Mouse (Mus musculus): ENCODE results near the gene Hcrtr2. TPM values are rescaled to one million over a fixed set of nuclear protein-coding genes. Genes with fewer than 3 reads are reported as not detected.

Hcrtr2 gene
- total RNA-seq, 1 experiment = 0.31 TPM

GRCm38 (mm10) chr9:76331081-76331480 is 7.4 kb upstream of the Hcrtr2 start:
- Histone ChIP-seq H3K4me1 (ENCODE audit: control insufficient read depth in 2 of 2, insufficient read depth in 2 of 2, low read length in 2 of 2, poor library complexity in 1 of 2) (no peaks in the 10 kb centered on the region), H3K9ac (ENCODE audit: insufficient read depth, low read depth, low read length, poor library complexity, severe bottlenecking) (no peak overlapping the region), H3K9me3 (ENCODE audit: control insufficient read depth, insufficient read depth, low read depth, low read length) (no peaks in the 10 kb centered on the region), H3K27ac (ENCODE audit: insufficient read depth, low read depth, low read length, poor library complexity, severe bottlenecking) (no peak overlapping the region), H3K4me3 (ENCODE audit: insufficient read depth in 1 of 2, low read depth in 1 of 2, low read length in 2 of 2, poor library complexity in 1 of 2, severe bottlenecking in 1 of 2) (no peak overlapping the region), H3K36me3 (ENCODE audit: control insufficient read depth, insufficient read depth, low read length, poor library complexity, severe bottlenecking) (no peaks in the 10 kb centered on the region)
- no peak for DNase-seq (ENCODE audit: low read depth, low spot score)
- TF ChIP-seq MAFK (IDR thresholded peaks at IDR 0.05; ENCODE audit: insufficient read depth, low read depth, low read length) = no peak
- no peak for TF ChIP-seq ZNF384 (IDR thresholded peaks at IDR 0.05; ENCODE audit: low read depth, low read length)
- TF ChIP-seq CHD2 (IDR thresholded peaks at IDR 0.05; ENCODE audit: low read depth, low read length) = no peak
- no peak for TF ChIP-seq ZC3H11A (IDR thresholded peaks at IDR 0.05; ENCODE audit: borderline replicate concordance, low read depth, low read length)
- TF ChIP-seq HCFC1 (IDR thresholded peaks at IDR 0.05; ENCODE audit: borderline replicate concordance, insufficient read depth, low read length) = no peak
- in situ Hi-C loops (cut with MboI; ENCODE audit: low sequenced_read_pairs in 2 of 2, unreplicated experiment in 2 of 2) = no loop called here

- Histone ChIP-seq H3K4me1 (ENCODE audit: control insufficient read depth in 2 of 2, insufficient read depth in 2 of 2, low read length in 2 of 2, poor library complexity in 1 of 2) (no peaks in the 10 kb centered on the region), H3K36me3 (ENCODE audit: control insufficient read depth, insufficient read depth, low read length, poor library complexity, severe bottlenecking) (no peaks in the 10 kb centered on the region), H3K9ac (ENCODE audit: insufficient read depth, low read depth, low read length, poor library complexity, severe bottlenecking) (peak overlapping the region; percentile 59; the same call in 1 of the 2 replicates), H3K9me3 (ENCODE audit: control insufficient read depth, insufficient read depth, low read depth, low read length) (no peaks in the 10 kb centered on the region), H3K27ac (ENCODE audit: insufficient read depth, low read depth, low read length, poor library complexity, severe bottlenecking) (no peak overlapping the region), H3K4me3 (ENCODE audit: insufficient read depth in 1 of 2, low read depth in 1 of 2, low read length in 2 of 2, poor library complexity in 1 of 2, severe bottlenecking in 1 of 2) (peak overlapping the region; percentile 30 to 53)
- DNase-seq (ENCODE audit: low read depth, low spot score) = no peak
- no peak for TF ChIP-seq ZNF384 (IDR thresholded peaks at IDR 0.05; ENCODE audit: low read depth, low read length)
- in situ Hi-C loops (cut with MboI; ENCODE audit: low sequenced_read_pairs in 2 of 2, unreplicated experiment in 2 of 2) = no loop called here
These were observed 412 bp downstream of the Hcrtr2 start for GRCm38 (mm10) chr9:76323186-76323701.

GRCm38 (mm10) chr9:76322122-76323052 is 1.3 kb downstream of the Hcrtr2 start:
- Histone ChIP-seq H3K9ac (ENCODE audit: insufficient read depth, low read depth, low read length, poor library complexity, severe bottlenecking) (no peak overlapping the region), H3K9me3 (ENCODE audit: control insufficient read depth, insufficient read depth, low read depth, low read length) (no peaks in the 10 kb centered on the region), H3K27ac (ENCODE audit: insufficient read depth, low read depth, low read length, poor library complexity, severe bottlenecking) (no peak overlapping the region), H3K36me3 (ENCODE audit: control insufficient read depth, insufficient read depth, low read length, poor library complexity, severe bottlenecking) (no peaks in the 10 kb centered on the region), H3K4me1 (ENCODE audit: control insufficient read depth in 2 of 2, insufficient read depth in 2 of 2, low read length in 2 of 2, poor library complexity in 1 of 2) (no peaks in the 10 kb centered on the region), H3K4me3 (ENCODE audit: insufficient read depth in 1 of 2, low read depth in 1 of 2, low read length in 2 of 2, poor library complexity in 1 of 2, severe bottlenecking in 1 of 2) (peak overlapping the region; percentile 7 to 30; a peak in 3 of 4 replicates)
- in situ Hi-C loops (cut with MboI; ENCODE audit: low sequenced_read_pairs in 2 of 2, unreplicated experiment in 2 of 2) = no loop called here
- TF ChIP-seq ZC3H11A (IDR thresholded peaks at IDR 0.05; ENCODE audit: borderline replicate concordance, low read depth, low read length) (no peak), MAFK (IDR thresholded peaks at IDR 0.05; ENCODE audit: insufficient read depth, low read depth, low read length) (no peak), ZNF384 (IDR thresholded peaks at IDR 0.05; ENCODE audit: low read depth, low read length) (no peak), HCFC1 (IDR thresholded peaks at IDR 0.05; ENCODE audit: borderline replicate concordance, insufficient read depth, low read length) (no peak), CHD2 (IDR thresholded peaks at IDR 0.05; ENCODE audit: low read depth, low read length) (no peak)
- no peak for DNase-seq (ENCODE audit: low read depth, low spot score)

- no peaks in the 10 kb centered on the region for H3K36me3 ChIP-seq (ENCODE audit: control insufficient read depth, insufficient read depth, low read length, poor library complexity, severe bottlenecking)
- no peak overlapping the region for H3K27ac ChIP-seq (ENCODE audit: insufficient read depth, low read depth, low read length, poor library complexity, severe bottlenecking)
- no peak for DNase-seq (ENCODE audit: low read depth, low spot score)
- no peak overlapping the region for H3K4me3 ChIP-seq (ENCODE audit: insufficient read depth in 1 of 2, low read depth in 1 of 2, low read length in 2 of 2, poor library complexity in 1 of 2, severe bottlenecking in 1 of 2)
- no peak for TF ChIP-seq CHD2 (IDR thresholded peaks at IDR 0.05; ENCODE audit: low read depth, low read length)
- TF ChIP-seq ZC3H11A (IDR thresholded peaks at IDR 0.05; ENCODE audit: borderline replicate concordance, low read depth, low read length) = no peak
- TF ChIP-seq HCFC1 (IDR thresholded peaks at IDR 0.05; ENCODE audit: borderline replicate concordance, insufficient read depth, low read length) = no peak
- TF ChIP-seq MAFK (IDR thresholded peaks at IDR 0.05; ENCODE audit: insufficient read depth, low read depth, low read length) = no peak
- TF ChIP-seq ZNF384 (IDR thresholded peaks at IDR 0.05; ENCODE audit: low read depth, low read length) = no peak
- no peaks in the 10 kb centered on the region for H3K4me1 ChIP-seq (ENCODE audit: control insufficient read depth in 2 of 2, insufficient read depth in 2 of 2, low read length in 2 of 2, poor library complexity in 1 of 2)
- in situ Hi-C loops (cut with MboI; ENCODE audit: low sequenced_read_pairs in 2 of 2, unreplicated experiment in 2 of 2) = no loop called here
- H3K9me3 ChIP-seq (ENCODE audit: control insufficient read depth, insufficient read depth, low read depth, low read length) = no peaks in the 10 kb centered on the region
- no peak overlapping the region for H3K9ac ChIP-seq (ENCODE audit: insufficient read depth, low read depth, low read length, poor library complexity, severe bottlenecking)
These were observed 2.1 kb downstream of the Hcrtr2 start for GRCm38 (mm10) chr9:76321589-76321988.

All from ES-E14 (cell line).